ENCODE assay signal across 11 mouse cellular contexts in genomic region chr7:89411346-89411745, GRCm38 (mm10). TPM values are rescaled to one million over a fixed set of nuclear protein-coding genes. Genes with fewer than 3 reads are reported as not detected.
DNase-seq lines count a peak whose midpoint lies in the region; ATAC-seq and TF ChIP-seq lines count a peak whose summit lies in the region.
"Had no signal": no experiment of that assay in that cellular context is flagged by ENCODE, and none has a peak within 500 bp of the region (broad histone marks: within the 10 kb centered on the region; RNA-seq: fewer than 3 reads in every experiment).

No protein-coding gene starts in this region.

- peak; percentile 60 for TF ChIP-seq EP300 in lung, postnatal 0 days (IDR thresholded peaks at IDR 0.05)

- H3K9me3 ChIP-seq in lung, postnatal 0 days (ENCODE audit: low read length) = no peaks in the 10 kb centered on the region
- H3K9me3 ChIP-seq: embryonic facial prominence, embryonic 12.5 days; limb, embryonic 13.5 days had no signal

- ATAC-seq in CD4-positive, CD25-positive, alpha-beta regulatory T cell, adult 4 months = peak; percentile 37
- peak; percentile 65 for ATAC-seq in lung, postnatal 0 days
- ATAC-seq: inflammation-experienced regulatory T-cells, adult 6 months had no signal

- WGBS in kidney, adult 2 months = 43% methylated on average over 3 of the region's 3 CpGs
- 58% methylated on average over 3 of the region's 3 CpGs for WGBS in lung, postnatal 0 days

- no peaks in the 10 kb centered on the region for H3K27me3 ChIP-seq in kidney, adult 2 months (replicated peaks; ENCODE audit: control insufficient read depth, insufficient read depth, low read length)
- no peaks in the 10 kb centered on the region for H3K27me3 ChIP-seq in lung, postnatal 0 days (replicated peaks; ENCODE audit: insufficient read depth, low read length)
- H3K27me3 ChIP-seq: embryonic facial prominence, embryonic 12.5 days; limb, embryonic 13.5 days had no signal

- no peak overlapping the region for H3K4me2 ChIP-seq in lung, postnatal 0 days (replicated peaks; ENCODE audit: low read depth, low read length)
- H3K4me2 ChIP-seq: embryonic facial prominence, embryonic 12.5 days had no signal

- no peak overlapping the region for H3K9ac ChIP-seq in lung, postnatal 0 days (replicated peaks; ENCODE audit: low read depth)
- H3K9ac ChIP-seq: embryonic facial prominence, embryonic 12.5 days; limb, embryonic 13.5 days had no signal

- no peak for TF ChIP-seq CTCF in kidney, adult 2 months (conservative IDR thresholded peaks at IDR 0.05; ENCODE audit: insufficient read depth, insufficient read length, low read depth, low read length)
- no peak for TF ChIP-seq CTCF in lung, postnatal 0 days (IDR thresholded peaks at IDR 0.05)

- peaks cover 24% of the 10 kb centered on the region for H3K4me1 ChIP-seq in kidney, adult 2 months (ENCODE audit: control insufficient read depth, insufficient read depth, low read length)
- peaks cover 21% of the 10 kb centered on the region for H3K4me1 ChIP-seq in lung, postnatal 0 days (ENCODE audit: insufficient read depth, low read depth, low read length)

- no peaks in the 10 kb centered on the region; the same call in 1 of the 2 replicates for H3K36me3 ChIP-seq in kidney, adult 2 months (ENCODE audit: control insufficient read depth, insufficient read depth, low read length)
- H3K36me3 ChIP-seq in lung, postnatal 0 days (ENCODE audit: insufficient read depth, low read length) = no peaks in the 10 kb centered on the region

- TF ChIP-seq POLR2A in kidney, adult 2 months (IDR thresholded peaks at IDR 0.05; ENCODE audit: low read depth, low read length) = no peak

- DNase-seq in cerebellum, postnatal 36 days = peak; percentile 12 to 20
- DNase-seq in cerebellum, adult 9-11 months = no peak
- peak; percentile 77 for DNase-seq in kidney, adult 2 months
- DNase-seq in lung, postnatal 0 days (ENCODE audit: low spot score) = peak; percentile 60
- no peak for DNase-seq in ovary, adult 18-20 months (ENCODE audit: low spot score)
- no peak for DNase-seq in left cerebral cortex, adult 8-10 months (ENCODE audit: low spot score in 2 of 2)
- no peak for DNase-seq in gastrocnemius, postnatal 25 days

- peak overlapping the region; percentile 37; the same call in 1 of the 2 replicates for H3K27ac ChIP-seq in kidney, adult 2 months (ENCODE audit: insufficient read depth, low read depth, low read length)
- H3K27ac ChIP-seq in lung, postnatal 0 days (ENCODE audit: low read length) = peak overlapping the region; percentile 62
- H3K27ac ChIP-seq: embryonic facial prominence, embryonic 12.5 days; limb, embryonic 13.5 days had no signal

- H3K4me3 ChIP-seq in kidney, adult 2 months (ENCODE audit: insufficient read depth, low read depth, low read length) = no peak overlapping the region
- no peak overlapping the region for H3K4me3 ChIP-seq in lung, postnatal 0 days (ENCODE audit: low read depth, low read length)
- H3K4me3 ChIP-seq: embryonic facial prominence, embryonic 12.5 days; limb, embryonic 13.5 days had no signal

RNA-seq across cellular contexts. Expression of gene Fzd4, which starts 7.2 kb away (rescaled TPM):
- not detected for polyA plus RNA-seq in CD4-positive, CD25-positive, alpha-beta regulatory T cell, adult 4 months (2017; shearing (Covaris generic))
- polyA plus RNA-seq in kidney, adult 2 months (2012; rRNA removed) = 28.7 and 31.2 TPM in 2 replicates
- polyA plus RNA-seq in lung, postnatal 0 days (2015; fragmentation: Nextera tagmentation; extraction: Ambion mirVana) = 14.3 and 16.1 TPM in 2 replicates
- 1 to 10 TPM; 6.1 to 7.8 (median 7.1) TPM for total RNA-seq in left cerebral cortex, adult 8-10 months (2022)
- total RNA-seq in gastrocnemius, postnatal 25 days (2021) = 10 to 100 TPM; 22.0 to 39.9 TPM
- polyA plus RNA-seq: inflammation-experienced regulatory T-cells, adult 6 months had no signal

RNA-seq across cellular contexts. Expression of gene Tmem135, which starts 7.3 kb away (rescaled TPM):
- 10 to 100 TPM; 20.0 to 25.4 TPM for polyA plus RNA-seq in CD4-positive, CD25-positive, alpha-beta regulatory T cell, adult 4 months (2017; shearing (Covaris generic))
- 53.6 and 100 TPM in 2 replicates for polyA plus RNA-seq in kidney, adult 2 months (2012; rRNA removed)
- polyA plus RNA-seq in lung, postnatal 0 days (2015; fragmentation: Nextera tagmentation; extraction: Ambion mirVana) = 21.7 and 26.1 TPM in 2 replicates
- 10 to 100 TPM; 54.1 to 58.9 (median 56.9) TPM for total RNA-seq in left cerebral cortex, adult 8-10 months (2022)
- 10 to 100 TPM; 13.1 to 21.6 TPM for total RNA-seq in gastrocnemius, postnatal 25 days (2021)

Comparison
In these comparisons a context has a peak if more than half of its experiments do, and no peak if none do; other contexts are left out.
1. DNase-seq: peak in cerebellum, postnatal 36 days (2 of 2), kidney, adult 2 months (single experiment) and lung, postnatal 0 days (single experiment); none in cerebellum, adult 9-11 months (single experiment), ovary, adult 18-20 months (single experiment), left cerebral cortex, adult 8-10 months (0 of 2) and gastrocnemius, postnatal 25 days (single experiment).
2. RNA of gene Fzd4, which starts 7.2 kb away (polyA plus RNA-seq): 28.7 to 31.2 TPM in kidney, adult 2 months and 14.3 to 16.1 TPM in lung, postnatal 0 days; not detected in CD4-positive, CD25-positive, alpha-beta regulatory T cell, adult 4 months; every median in the first group is over 10 times any median in the second.